Mouse (Mus musculus): ENCODE measurements around the gene Tox4.

Tox4 gene

GRCm38 (mm10) chr14:52313931-52314807 lies 35.2 kb downstream of the Tox4 start:
- no peak for DNase-seq (ENCODE audit: low spot score)

- DNase-seq (ENCODE audit: low spot score): no peak
Observed at GRCm38 (mm10) chr14:52314808-52315150, 35.8 kb downstream of the Tox4 start.

GRCm38 (mm10) chr14:52315283-52315780 lies 36.4 kb downstream of the Tox4 start:
- no peak for DNase-seq (ENCODE audit: low spot score)

- DNase-seq (ENCODE audit: low spot score): peak; percentile 48
Observed at GRCm38 (mm10) chr14:52315792-52316440, 37.0 kb downstream of the Tox4 start.

GRCm38 (mm10) chr14:52316441-52317225 lies 37.7 kb downstream of the Tox4 start:
- DNase-seq (ENCODE audit: low spot score): no peak

- DNase-seq (ENCODE audit: low spot score): no peak
Observed at GRCm38 (mm10) chr14:52319361-52319760, 40.4 kb downstream of the Tox4 start.

GRCm38 (mm10) chr14:52325890-52326289 lies 46.9 kb downstream of the Tox4 start:
- DNase-seq (ENCODE audit: low spot score): no peak

- no peak for DNase-seq (ENCODE audit: low spot score)
Observed at GRCm38 (mm10) chr14:52327375-52327901, 48.5 kb downstream of the Tox4 start.

- no peak for DNase-seq (ENCODE audit: low spot score)
Observed at GRCm38 (mm10) chr14:52327910-52328812, 49.2 kb downstream of the Tox4 start, which contains the start of gene Sall2. Gene Sall2, minus strand, starts transcription at chr14:52328762.

GRCm38 (mm10) chr14:52331069-52331750 lies 52.3 kb downstream of the Tox4 start:
- DNase-seq (ENCODE audit: low spot score): no peak

- DNase-seq (ENCODE audit: low spot score): no peak
Observed at GRCm38 (mm10) chr14:52332171-52332570, 53.2 kb downstream of the Tox4 start.

GRCm38 (mm10) chr14:52338751-52339511 lies 60.0 kb downstream of the Tox4 start:
- DNase-seq (ENCODE audit: low spot score): peak; percentile 68

- no peak for DNase-seq (ENCODE audit: low spot score)
Observed at GRCm38 (mm10) chr14:52339512-52339852, 60.5 kb downstream of the Tox4 start.

Data from lung, postnatal 25 days (tissue).